Mouse (Mus musculus) brain, embryonic 14.5 days (tissue): ENCODE data around the gene Rslcan18.

Experiments used
- CTCF ChIP-seq: fragments of 200-500 bp; IDR thresholded peaks from 2 replicates; pipeline ENCODE4 v1.5.1; 2012; ENCODE audit warnings: inconsistent platforms, mild to moderate bottlenecking, moderate library complexity, borderline replicate concordance; ENCODE audit not compliant: insufficient read depth, insufficient read length; ENCODE audit errors: extremely low read depth
- POLR2A ChIP-seq: fragments of 200-500 bp; IDR thresholded peaks from 2 replicates; pipeline ENCODE4 v1.6.1; 2012; ENCODE audit warnings: mild to moderate bottlenecking, inconsistent platforms, borderline replicate concordance; ENCODE audit not compliant: poor library complexity, insufficient read depth, insufficient read length, severe bottlenecking; ENCODE audit errors: extremely low read depth

- TF ChIP-seq POLR2A = no peak
- TF ChIP-seq CTCF = no peak
Measured at GRCm38 (mm10) chr13:67077244-67077643, 38.8 kb downstream of the Rslcan18 start.
